Mouse (Mus musculus) CH12F3 (cell line): ENCODE data around the gene Vmn1r43.
"Not testable (repeated sequence)": the region's sequence is repeated elsewhere in the genome, so short reads cannot be mapped to it uniquely, and the experiment has no call there.

Experiments
- in situ Hi-C: fragments of 300-500 bp; cut with MboI; formaldehyde crosslinking; loops from 2 replicates; pipeline ENCODE4 v1.14.3; 2020; ENCODE audit warnings: low sequenced_read_pairs

Vmn1r43 gene

DNA sequence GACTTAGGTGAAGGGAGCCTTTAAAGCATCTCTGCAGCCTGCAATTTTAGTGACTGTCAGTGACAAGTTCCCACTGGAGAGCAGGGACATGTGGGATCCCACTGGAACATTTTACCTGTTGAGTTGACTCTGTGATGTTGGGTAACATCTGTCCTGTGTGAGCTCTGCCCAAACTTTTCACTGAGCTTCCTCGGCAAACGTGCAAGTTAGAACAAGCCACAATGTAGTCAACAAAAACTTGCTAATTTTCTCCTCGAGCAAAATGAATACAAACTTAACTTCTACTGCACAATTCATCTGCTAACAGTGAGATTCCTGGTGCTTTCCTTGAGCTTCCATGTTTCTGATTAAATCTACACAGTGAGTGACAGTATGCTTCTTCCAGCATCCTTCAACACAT, at the start of gene Vmn1r43, which contains the start of gene Vmn1r42:
Gene Vmn1r43, minus strand, starts transcription at position 101 of the 400 bp plus-strand sequence.
Gene Vmn1r42, minus strand, starts transcription at position 101 of the 400 bp plus-strand sequence.
- in situ Hi-C loops = not testable (repeated sequence)

DNA sequence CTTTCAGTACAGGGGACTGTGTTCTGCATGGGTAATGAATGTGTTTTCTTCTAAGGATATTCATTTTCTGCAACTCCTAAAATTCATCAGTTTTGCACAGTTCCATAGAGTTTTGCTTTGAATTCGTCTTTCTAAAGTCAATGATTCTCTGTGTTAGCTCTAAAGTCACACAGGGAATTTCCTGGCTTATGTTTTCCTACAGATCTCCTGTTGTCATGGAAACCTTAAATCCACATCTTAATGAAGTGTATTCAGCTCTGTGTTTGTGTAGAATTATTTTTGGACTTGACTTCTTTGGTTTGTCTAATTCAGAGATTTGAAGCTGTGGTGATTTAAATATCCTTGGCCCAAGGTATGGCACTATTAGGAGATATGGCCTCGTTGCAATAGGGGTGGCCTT, 7.6 kb upstream of the Vmn1r43 start:
- in situ Hi-C loops = no loop called here

DNA sequence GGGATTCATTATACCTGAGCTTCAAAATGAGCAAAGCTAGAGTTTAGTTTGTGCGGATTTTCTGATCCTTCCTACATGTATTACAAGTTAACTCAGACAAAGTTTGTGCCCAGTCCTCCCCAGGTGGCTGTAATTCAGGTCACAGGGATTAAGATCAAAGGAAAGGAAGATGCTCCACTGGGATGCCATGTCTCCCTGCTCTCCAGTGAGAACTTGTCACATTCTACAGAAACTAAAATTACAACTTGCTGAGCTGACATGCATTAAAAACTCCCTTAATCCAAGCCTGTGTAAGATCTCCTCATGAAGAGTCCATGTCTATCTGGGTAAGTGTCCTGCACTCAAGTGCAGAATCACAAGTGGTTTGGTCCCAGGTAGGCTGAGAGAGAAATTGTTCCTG, 7.1 kb upstream of the Vmn1r43 start, which contains the start of gene Vmn1r44:
Gene Vmn1r44, plus strand, starts transcription at position 301 of the 400 bp plus-strand sequence.
- in situ Hi-C loops = no loop called here

DNA sequence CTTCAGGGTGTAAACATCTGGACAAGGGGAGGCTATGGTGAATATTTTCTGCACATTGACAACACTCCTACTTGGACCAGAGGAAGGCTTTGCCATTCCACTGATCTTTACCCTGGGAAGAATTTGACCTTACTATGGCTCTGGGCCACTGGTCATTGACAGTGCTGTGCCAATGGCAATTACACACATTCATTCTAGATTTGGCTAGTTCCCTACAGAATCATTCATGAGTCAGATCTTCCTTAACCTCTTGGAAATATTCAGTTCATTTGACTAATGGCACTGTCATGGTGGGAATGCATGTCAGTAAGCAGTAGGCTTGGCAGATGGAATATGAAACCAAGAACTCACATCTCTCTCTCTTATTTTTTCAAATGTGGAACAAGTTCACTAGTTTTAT, 4.7 kb upstream of the Vmn1r43 start:
- in situ Hi-C loops = no loop called here

DNA sequence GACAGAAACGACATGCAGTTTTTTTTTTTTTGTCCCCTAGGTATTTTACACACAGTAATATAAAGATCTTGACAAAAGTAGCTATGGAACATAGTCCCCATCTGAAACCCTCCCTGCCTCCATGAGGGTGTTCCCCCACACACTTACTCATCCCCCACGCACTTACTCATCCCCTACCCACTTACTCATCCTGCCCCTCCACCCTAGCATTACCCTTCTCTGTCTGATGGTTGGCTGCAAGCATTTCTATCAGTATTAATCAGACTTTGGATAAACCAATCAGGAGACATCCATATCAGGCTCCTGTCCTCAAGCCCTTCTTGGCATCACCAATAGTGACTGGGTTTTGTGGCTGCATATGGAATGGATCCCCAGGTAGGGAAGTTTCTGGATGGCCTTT, 750 bp upstream of the Vmn1r43 start:
- in situ Hi-C loops = no loop called here

GRCm38 (mm10) chr6:89867976-89868375, 8.2 kb downstream of the Vmn1r43 start:
- in situ Hi-C loops = no loop called here

DNA sequence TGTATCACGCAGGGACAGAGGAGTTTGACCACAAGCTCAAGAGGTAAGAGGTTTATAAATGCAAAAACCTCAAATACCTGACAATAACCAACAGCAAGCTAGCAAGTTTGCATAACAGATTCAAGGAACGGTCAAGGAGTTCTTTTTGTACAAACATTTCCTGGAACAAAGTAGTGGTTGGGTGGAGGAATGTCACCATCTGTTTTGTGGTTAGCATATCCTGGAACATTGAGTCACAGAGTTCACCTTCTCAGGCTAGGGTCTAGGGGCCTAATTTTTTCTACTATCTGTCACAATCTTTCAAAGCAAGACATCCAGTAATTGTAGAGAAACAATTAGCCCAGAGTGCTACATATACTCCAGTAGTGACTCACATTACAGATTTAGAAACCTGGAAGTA, 8.9 kb downstream of the Vmn1r43 start:
- in situ Hi-C loops = no loop called here

DNA sequence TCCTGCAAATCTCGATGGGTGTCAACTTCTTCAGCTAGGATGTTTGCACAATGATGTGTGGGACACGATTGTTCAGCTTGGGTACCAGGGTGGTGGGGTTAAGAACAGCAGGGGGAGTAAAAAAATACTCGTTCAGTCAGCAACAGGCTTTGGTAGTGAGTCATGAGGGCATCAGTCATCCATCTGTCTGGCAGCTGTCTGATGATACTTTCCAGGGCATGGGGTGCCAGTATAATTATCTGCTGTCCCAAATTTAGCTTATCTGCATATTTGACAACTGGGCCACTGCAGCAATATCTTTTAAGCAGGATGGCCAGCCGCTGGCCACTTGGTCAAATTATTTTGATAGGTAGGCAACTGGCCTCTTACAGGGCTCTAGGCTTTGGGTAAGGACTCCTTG, 12.4 kb downstream of the Vmn1r43 start:
- in situ Hi-C loops = no loop called here

DNA sequence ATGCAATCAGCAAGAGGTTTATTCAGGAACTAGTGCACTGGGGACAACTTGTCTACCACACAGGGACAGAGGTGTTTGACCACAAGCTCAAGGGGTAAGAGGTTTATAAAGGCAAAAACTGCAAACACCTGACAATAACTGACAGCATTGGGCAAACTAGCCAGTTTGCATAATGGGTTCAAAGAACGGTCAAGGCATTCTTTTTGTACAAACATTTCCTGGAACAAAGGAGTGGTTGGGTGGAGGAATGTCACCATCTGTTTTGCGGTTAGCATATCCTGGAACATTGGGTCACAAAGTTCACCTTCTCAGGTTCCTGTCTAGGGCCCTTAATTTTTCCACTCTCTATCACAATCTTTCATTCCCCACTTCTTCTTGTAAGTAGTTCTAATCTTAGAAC, 16.4 kb downstream of the Vmn1r43 start:
- in situ Hi-C loops = no loop called here

DNA sequence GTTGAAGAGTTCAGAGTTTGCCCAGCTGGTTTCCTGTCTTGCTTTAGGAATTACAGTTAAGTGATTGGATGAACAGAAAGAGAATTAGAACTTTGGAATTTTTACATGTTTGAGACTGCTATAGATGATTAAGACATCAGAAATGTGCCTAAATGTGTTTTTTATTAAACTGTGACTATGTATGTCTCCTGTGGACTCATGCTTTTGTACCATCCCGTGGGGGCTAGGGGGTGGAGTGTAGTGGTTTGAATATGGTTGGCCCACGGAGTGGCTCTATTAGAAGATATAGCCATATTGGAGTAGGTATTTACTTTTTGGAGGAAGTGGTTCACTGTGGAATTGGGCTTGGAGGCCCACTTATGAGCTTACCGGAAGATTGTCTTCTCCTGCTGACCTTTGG, 18.7 kb downstream of the Vmn1r43 start:
- in situ Hi-C loops = no loop called here
